Mouse (Mus musculus) lung, postnatal 0 days (tissue): ENCODE data around the gene Ppp1r1b. TPM values are rescaled to one million over a fixed set of nuclear protein-coding genes. Genes with fewer than 3 reads are reported as not detected.
A peak's percentile ranks its signal among the peaks of the same experiment; 100 is the strongest.

Source experiments
- ATAC-seq: fragments of 200-750 bp; cut with Nextera tagmentation; 2 replicates; pipeline ENCODE4 v1.8.0; 2017; ENCODE audit warnings: moderate library complexity
- DNase-seq: peaks from one replicate; pipeline ENCODE4 v3.0.0-alpha.2; 2016; ENCODE audit warnings: low spot score
- H3K27ac ChIP-seq: fragments of 300-500 bp; sonication (generic); 2 replicates; pipeline ENCODE4 v1.5.1; 2014; ENCODE audit warnings: antibody characterized with exemption, mild to moderate bottlenecking, low read length, mixed read lengths
- H3K27me3 ChIP-seq: fragments of 300-500 bp; sonication (generic); replicated peaks from 2 replicates; pipeline ENCODE4 v1.6.1; 2014; ENCODE audit warnings: low read length, mixed read lengths; ENCODE audit not compliant: insufficient read depth
- H3K36me3 ChIP-seq: fragments of 300-500 bp; sonication (generic); 2 replicates; pipeline ENCODE4 v1.6.1; 2014; ENCODE audit warnings: low read length, mixed read lengths; ENCODE audit not compliant: insufficient read depth
- H3K4me1 ChIP-seq: fragments of 300-500 bp; sonication (generic); 2 replicates; pipeline ENCODE4 v1.6.1; 2014; ENCODE audit warnings: antibody characterized with exemption, low read depth, low read length, mixed read lengths; ENCODE audit not compliant: insufficient read depth
- H3K4me2 ChIP-seq: fragments of 300-500 bp; sonication (generic); replicated peaks from 2 replicates; pipeline ENCODE4 v1.6.1; 2014; ENCODE audit warnings: low read depth, mild to moderate bottlenecking, low read length, moderate library complexity, mixed read lengths
- H3K4me3 ChIP-seq: fragments of 300-500 bp; sonication (generic); 2 replicates; pipeline ENCODE4 v1.5.1; 2014; ENCODE audit warnings: low read depth, low read length
- H3K9ac ChIP-seq: fragments of 300-500 bp; sonication (generic); replicated peaks from 2 replicates; pipeline ENCODE4 v1.6.1; 2014; ENCODE audit warnings: low read depth, mild to moderate bottlenecking
- H3K9me3 ChIP-seq: fragments of 300-500 bp; sonication (generic); 2 replicates; pipeline ENCODE4 v1.6.1; 2016; ENCODE audit warnings: low read length, mixed read lengths
- CTCF ChIP-seq: IDR thresholded peaks from 2 replicates; pipeline ENCODE4 v1.5.1; 2016; ENCODE audit warnings: antibody characterized with exemption, mild to moderate bottlenecking
- EP300 ChIP-seq: IDR thresholded peaks from 2 replicates; pipeline ENCODE4 v1.6.1; 2016; ENCODE audit warnings: antibody characterized with exemption, mild to moderate bottlenecking, control low read depth
- WGBS: fragments of 180-500 bp; shearing (Covaris S2); extraction: QIAGEN DNeasy Blood & Tissue Kit; methylation state at CpG from one replicate; pipeline ENCODE4 v1.1.7; 2014; 5-methylcytosine and 5-hydroxymethylcytosine counted together
- polyA plus RNA-seq: library from polyadenylated mRNA; unstranded; fragments of >200 nt; fragmentation: Nextera tagmentation; extraction: Ambion mirVana; gene quantifications from 2 replicates; pipeline ENCODE4 v1.2.1, GENCODE M21; 2015

The Ppp1r1b gene
- polyA plus RNA-seq, 1 experiment from 2014 or later = 18.6 TPM

DNA sequence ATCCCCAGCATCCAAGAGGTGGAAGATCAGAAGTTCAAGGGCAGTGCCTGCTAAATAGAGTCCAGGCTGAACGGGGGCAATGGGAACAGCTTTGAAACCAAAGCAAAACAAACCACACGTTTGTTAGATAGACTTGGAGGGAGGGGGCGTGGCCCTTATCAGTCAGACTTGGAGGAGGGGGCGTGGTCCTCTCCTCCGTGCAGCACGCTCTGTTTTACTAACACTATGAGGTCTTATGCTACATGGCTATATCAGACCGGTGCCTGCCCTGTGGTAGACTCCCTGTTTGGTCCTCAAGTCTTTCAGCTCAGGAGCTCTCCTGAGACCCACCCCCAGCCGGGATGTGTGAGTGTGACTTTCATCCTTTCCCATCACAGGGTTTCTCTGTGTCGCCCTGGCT is 13.0 kb upstream of the Ppp1r1b start:
- TF ChIP-seq EP300 (no peak), CTCF (no peak)
- ATAC-seq = no peak
- no peak overlapping the region for H3K27ac ChIP-seq
- H3K4me3 ChIP-seq = no peak overlapping the region
- no peak overlapping the region for H3K4me2 ChIP-seq
- H3K9me3 ChIP-seq = no peaks in the 10 kb centered on the region
- no peak for DNase-seq
- peaks cover 6% of the 10 kb centered on the region; the same call in 1 of the 2 replicates for H3K4me1 ChIP-seq
- H3K9ac ChIP-seq = no peak overlapping the region
- H3K36me3 ChIP-seq = no peaks in the 10 kb centered on the region
- peaks cover 82% of the 10 kb centered on the region for H3K27me3 ChIP-seq
- WGBS = 4% methylated on average over 9 of the region's 9 CpGs

GRCm38 (mm10) chr11:98336245-98337107 is 11.7 kb upstream of the Ppp1r1b start:
- H3K27ac ChIP-seq = no peak overlapping the region
- WGBS = 18% methylated on average over 13 of the region's 13 CpGs
- no peak overlapping the region for H3K4me3 ChIP-seq
- no peaks in the 10 kb centered on the region for H3K36me3 ChIP-seq
- DNase-seq = no peak
- no peaks in the 10 kb centered on the region for H3K9me3 ChIP-seq
- H3K27me3 ChIP-seq = peaks cover 74% of the 10 kb centered on the region
- H3K4me1 ChIP-seq = peaks cover 6% of the 10 kb centered on the region; the same call in 1 of the 2 replicates
- TF ChIP-seq CTCF = peak; percentile 49
- TF ChIP-seq EP300 = no peak
- H3K9ac ChIP-seq = no peak overlapping the region
- H3K4me2 ChIP-seq = no peak overlapping the region
- no peak for ATAC-seq

GRCm38 (mm10) chr11:98338507-98338961 is 9.7 kb upstream of the Ppp1r1b start:
- DNase-seq (peak; percentile 43), ATAC-seq (no peak)
- H3K27me3 ChIP-seq = peaks cover 66% of the 10 kb centered on the region
- TF ChIP-seq EP300 (no peak), CTCF (no peak)
- H3K9me3 ChIP-seq = no peaks in the 10 kb centered on the region
- no peaks in the 10 kb centered on the region for H3K36me3 ChIP-seq
- peak overlapping the region; percentile 50 for H3K4me3 ChIP-seq
- 5% methylated on average over 32 of the region's 57 CpGs for WGBS
- peak overlapping the region; percentile 97 for H3K4me2 ChIP-seq
- H3K9ac ChIP-seq = no peak overlapping the region
- no peak overlapping the region for H3K27ac ChIP-seq
- peaks cover 6% of the 10 kb centered on the region; the same call in 1 of the 2 replicates for H3K4me1 ChIP-seq

DNA sequence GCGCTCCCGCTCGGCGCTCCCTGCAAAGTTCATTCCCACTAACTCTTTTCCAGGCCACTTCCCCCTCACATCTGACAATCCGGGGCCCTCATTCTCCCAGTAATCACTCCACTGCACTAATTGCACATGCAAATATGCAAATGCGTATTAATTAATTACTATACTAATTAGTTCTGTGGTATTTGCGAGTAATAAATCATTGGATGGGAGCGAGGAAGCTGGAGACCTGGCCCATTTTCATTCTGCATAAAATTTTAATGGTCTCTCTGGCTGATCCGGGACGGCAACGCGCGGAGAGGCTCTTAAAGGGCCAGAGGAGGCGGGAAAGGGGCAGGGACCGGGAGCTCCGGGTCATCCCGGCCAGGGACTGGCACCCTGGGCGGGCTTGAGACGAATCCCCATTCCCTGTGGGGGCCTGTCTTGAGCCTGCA is 9.1 kb upstream of the Ppp1r1b start:
- TF ChIP-seq CTCF = no peak
- no peak for TF ChIP-seq EP300
- no peaks in the 10 kb centered on the region for H3K9me3 ChIP-seq
- peak overlapping the region; percentile 50 for H3K4me3 ChIP-seq
- H3K4me2 ChIP-seq = peak overlapping the region; percentile 97
- no peak for ATAC-seq
- 1% methylated on average over 19 of the region's 19 CpGs for WGBS
- H3K27ac ChIP-seq = no peak overlapping the region
- no peak overlapping the region for H3K9ac ChIP-seq
- peaks cover 6% of the 10 kb centered on the region; the same call in 1 of the 2 replicates for H3K4me1 ChIP-seq
- no peaks in the 10 kb centered on the region for H3K36me3 ChIP-seq
- peaks cover 61% of the 10 kb centered on the region for H3K27me3 ChIP-seq
- no peak for DNase-seq

- peaks cover 54% of the 10 kb centered on the region for H3K27me3 ChIP-seq
These were observed 8.4 kb upstream of the Ppp1r1b start for GRCm38 (mm10) chr11:98339679-98340287.

GRCm38 (mm10) chr11:98340597-98340996 is 7.6 kb upstream of the Ppp1r1b start:
- Histone ChIP-seq H3K36me3 (no peaks in the 10 kb centered on the region), H3K4me3 (no peak overlapping the region), H3K27ac (no peak overlapping the region), H3K9ac (no peak overlapping the region), H3K4me1 (peaks cover 6% of the 10 kb centered on the region; the same call in 1 of the 2 replicates), H3K9me3 (no peaks in the 10 kb centered on the region), H3K4me2 (no peak overlapping the region), H3K27me3 (peaks cover 45% of the 10 kb centered on the region)
- WGBS = 12% methylated on average over 2 of the region's 4 CpGs
- TF ChIP-seq EP300 (no peak), CTCF (no peak)
- ATAC-seq (no peak), DNase-seq (no peak)

More at GRCm38 (mm10) chr11:98339679-98340287, 8.4 kb upstream of the Ppp1r1b start:
- Histone ChIP-seq H3K36me3 (no peaks in the 10 kb centered on the region), H3K4me2 (peak overlapping the region; percentile 97; the same call in 1 of the 2 replicates), H3K27ac (no peak overlapping the region), H3K4me3 (peak overlapping the region; percentile 50; the same call in 1 of the 2 replicates), H3K9ac (no peak overlapping the region), H3K9me3 (no peaks in the 10 kb centered on the region), H3K4me1 (peaks cover 6% of the 10 kb centered on the region; the same call in 1 of the 2 replicates)
- ATAC-seq (no peak), DNase-seq (no peak)
- no peak for TF ChIP-seq CTCF
- no peak for TF ChIP-seq EP300
- 22% methylated on average over 11 of the region's 11 CpGs for WGBS
